Mouse (Mus musculus): ENCODE results near the gene Evi5l.
A peak's percentile ranks its signal among the peaks of the same experiment; 100 is the strongest.
"Not testable (repeated sequence)": the region's sequence is repeated elsewhere in the genome, so short reads cannot be mapped to it uniquely, and the experiment has no call there.

Evi5l gene

DNA sequence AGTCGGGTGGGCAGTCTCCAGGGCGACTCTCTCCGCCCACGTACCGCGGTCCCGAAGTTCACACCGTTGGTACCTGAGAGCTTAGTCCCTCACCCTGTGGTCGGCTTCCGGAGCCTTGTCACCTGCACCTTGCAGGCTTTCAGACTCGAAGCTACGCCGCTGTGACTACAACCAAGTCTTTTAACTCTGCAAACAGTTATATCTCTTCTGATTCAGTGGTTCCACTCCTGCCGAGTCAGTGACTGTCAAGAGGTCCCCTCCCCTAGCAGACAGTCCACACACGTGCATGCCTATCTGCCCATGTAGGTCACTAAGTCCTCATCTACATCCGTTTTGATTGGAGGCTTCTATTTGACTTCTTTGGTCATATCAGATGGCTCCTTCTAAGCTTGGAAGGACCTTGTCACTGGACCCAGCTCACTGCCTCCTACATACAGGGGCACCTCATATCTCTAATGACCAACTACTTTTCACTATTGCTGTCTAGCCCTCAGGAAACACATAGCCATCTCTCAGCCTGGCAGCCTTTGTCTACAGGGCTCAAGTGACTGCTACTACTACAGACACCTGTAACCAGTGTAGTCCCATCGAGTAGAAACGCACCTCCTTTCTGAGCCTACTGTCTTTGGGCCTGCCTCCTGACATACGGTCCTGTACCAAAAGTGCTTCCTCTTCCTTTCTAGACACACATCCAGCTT lies 73.0 kb downstream of the Evi5l start:
- DNase-seq = no peak

DNA sequence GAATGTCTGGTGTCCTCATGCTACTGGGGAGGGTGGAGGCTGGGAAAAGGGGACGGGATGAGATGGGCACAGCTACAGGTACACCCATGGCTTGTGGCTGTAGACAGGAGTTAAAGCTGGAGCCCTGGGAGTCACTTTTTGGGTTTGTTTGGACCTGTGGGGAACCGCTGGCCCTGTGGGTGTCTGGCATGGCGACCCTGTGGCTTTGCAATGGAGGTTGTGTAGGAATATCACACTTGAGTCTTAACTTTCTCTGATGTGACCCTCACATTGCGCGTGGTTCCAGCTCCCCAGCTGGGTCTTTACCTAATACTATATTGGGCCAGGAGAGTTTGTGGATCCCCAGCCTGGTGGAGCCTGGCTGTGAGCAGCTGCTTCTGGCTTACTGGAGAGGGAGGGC lies 78.7 kb downstream of the Evi5l start:
- DNase-seq = no peak

DNA sequence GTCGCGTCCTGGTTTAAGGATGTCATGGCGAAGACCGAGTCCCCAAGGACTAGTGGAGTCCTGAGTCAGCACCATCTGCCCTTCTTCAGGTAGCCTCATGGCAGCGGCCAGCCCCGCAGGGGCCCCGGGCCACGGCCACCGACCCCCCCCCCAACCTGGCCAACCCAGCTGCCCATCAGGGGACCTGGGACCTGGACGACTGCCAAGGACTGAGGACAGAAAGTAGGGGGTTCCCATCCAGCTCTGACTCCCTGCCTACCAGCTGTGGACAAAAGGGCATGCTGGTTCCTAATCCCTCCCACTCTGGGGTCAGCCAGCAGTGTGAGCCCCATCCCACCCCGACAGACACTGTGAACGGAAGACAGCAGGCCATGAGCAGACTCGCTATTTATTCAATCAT lies 79.4 kb downstream of the Evi5l start:
- no peak for DNase-seq

DNA sequence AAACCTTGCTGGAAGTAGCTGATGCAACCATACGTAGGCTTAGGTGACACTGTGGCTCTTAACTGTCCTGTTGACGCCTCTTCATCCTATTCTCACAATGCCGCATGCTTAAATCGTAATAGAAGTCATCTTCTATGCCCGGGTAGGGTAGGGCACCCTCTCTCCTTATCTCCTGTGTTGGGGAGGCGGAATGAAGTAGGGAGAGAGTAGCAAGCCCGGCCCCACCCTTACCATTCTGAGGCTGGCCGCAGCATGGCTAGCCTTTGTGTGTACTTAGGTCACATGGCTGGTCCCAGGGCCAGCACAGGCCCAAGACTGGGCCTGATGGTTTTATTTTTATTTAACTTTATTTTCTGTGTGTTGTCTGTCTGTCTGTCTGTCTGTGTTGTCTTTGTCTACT lies 80.9 kb downstream of the Evi5l start:
- DNase-seq = no peak

DNA sequence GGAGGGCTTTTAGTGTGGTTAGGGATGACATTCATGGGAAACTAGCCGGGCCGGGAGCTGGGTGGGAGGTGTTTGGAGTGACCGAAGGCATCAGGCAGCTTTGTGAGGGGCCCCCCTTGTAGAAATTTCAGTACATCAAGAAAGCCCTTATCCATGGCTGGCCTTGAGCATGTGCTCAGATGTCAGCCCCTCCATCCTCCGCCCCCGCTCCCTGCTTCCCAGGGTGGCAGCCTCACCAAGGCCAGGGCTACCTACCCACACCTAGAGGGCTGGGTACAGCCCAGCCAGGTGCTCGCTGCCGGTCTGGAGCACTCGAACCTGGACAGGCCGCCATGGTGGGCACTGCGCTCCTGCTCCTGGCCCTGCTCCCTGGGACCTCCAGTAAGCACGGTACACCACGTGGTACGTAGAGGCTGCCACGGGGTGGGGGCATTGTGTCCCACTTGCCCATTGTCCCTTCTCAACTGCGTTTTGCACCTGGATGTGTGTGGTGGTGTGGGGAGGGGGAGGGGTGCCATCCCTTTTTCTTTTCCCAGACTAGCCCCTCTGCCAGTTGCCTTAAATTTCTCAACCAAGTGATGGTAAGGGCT lies 81.7 kb downstream of the Evi5l start, which contains the start of gene Tgfbr3l:
TSS of gene Tgfbr3l (plus strand) at position 264 of the 590 bp plus-strand sequence.
- DNase-seq = no peak

DNA sequence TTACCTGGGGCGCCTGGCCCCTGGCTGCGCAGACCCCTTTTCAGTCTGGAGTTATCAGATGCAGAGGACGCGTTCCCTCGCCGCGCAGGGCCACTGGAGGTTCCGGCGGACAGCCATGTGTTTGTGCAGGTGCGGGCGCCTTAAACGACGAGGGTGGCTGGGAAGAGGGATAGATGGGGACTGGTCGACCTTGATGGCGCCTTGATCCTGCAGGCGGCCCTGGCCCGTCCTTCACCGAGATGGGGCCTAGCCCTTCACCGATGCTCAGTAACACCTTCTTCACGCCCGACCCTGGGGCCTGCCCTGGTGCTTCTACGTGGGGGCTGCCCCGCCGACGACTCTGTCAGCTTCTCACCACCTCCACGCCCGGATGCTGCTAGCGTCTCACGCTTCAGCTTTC lies 82.8 kb downstream of the Evi5l start:
- DNase-seq = no peak

DNA sequence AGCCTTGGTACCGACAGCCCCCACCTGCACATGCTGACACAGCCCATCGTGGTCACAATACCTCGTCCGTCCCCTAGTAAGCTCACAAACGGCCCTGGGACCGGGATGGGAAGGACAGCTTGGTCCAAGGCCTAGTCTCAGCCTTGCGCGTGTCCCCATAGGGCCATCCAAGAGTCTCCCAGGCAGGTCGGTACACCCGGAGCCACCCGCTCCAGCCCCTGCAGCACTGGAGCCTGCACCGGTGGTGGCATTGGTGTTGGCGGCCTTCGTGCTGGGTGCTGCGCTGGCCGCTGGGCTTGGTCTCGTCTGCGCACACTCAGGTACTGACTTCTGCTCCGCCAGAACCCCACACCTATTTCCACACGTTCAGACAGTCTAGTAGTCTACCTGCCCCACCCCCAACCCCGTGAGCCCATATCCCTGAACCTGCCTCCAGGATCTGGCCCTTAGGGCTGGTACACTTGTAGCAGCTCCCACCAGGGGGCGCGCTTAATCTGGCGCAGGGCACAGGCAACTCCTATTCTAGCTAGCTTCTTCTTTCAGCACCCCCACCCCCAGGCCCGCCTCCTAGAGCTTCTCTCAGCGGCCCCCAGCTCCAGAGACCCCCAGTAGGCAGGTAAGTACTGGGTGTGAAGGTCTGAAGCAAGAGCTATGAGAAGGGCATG lies 84.1 kb downstream of the Evi5l start:
- DNase-seq = peak; percentile 85

DNA sequence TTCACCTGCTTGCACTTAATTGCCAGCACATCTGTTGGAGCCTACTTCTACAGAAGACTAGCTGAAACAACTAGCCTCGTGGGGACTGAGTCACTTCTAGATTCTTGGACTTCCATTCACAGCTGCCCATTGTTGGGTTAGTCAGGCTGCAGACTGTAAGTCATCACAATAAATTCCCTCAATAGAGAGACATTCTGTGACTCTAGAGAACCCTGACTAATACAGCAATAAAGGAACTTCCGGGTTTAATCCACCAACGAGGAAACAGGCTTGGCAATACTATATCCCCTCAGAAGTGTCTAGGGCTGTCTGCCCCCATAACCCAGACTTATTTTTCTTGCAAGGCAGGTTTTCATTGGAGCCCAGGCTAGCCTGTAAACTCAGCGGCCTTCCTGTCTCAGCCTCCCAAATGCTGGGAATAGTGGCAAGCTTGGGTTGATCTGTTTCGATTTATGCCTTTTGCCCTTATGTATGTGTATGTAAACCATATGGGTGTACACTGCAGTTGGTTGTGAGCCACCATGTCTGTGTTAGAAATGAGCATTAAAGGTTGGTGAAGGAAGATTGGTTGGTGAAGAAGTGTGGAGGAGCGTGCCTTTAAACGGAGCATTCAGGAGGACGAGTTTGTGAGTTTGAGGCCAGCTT lies 85.9 kb downstream of the Evi5l start:
- no peak for DNase-seq

DNA sequence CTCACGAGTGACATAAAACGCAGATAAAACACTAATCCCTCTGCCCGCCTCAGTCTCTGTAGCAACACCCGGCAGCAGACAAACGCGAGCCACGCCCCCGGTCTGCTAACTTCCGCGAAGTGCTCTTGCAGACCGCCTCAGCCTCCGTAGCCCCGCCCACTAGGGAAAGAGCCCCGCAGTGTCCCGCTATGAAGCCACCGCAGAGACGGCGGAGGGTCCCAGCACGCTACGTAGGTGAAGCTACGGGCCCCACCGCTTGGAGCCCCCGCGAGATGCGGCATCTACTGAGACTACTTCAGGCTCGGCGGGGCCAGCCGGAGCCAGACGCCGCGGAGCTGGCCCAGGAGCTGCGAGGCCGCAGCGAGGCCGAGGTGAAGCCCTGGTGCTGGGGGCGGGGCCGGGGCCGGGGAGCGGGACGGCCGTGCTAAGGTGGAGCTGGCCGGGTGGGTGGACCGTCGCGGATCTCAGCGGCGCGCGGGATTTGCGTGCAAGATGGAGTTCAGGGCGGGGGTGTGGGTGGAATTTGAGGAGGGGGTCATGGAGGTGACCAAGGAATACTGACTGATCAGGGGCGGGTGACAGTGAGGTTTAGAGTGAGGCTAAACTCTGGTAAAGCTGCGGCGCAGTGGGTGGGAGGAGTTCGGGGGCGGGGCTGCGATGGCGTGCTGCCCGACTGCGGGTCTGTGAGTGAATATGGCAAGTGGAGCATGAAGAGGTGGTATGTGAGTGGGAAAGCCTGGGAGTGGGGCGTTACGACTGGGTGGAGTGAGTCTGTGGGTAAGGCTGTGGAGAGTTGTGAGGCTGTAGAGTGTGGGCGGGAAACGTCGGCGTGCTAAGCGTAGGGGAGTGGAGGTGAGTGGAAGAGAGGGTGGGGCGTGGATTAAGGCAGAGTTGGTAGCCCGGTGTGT lies 86.8 kb downstream of the Evi5l start, which contains the start of gene Snapc2:
TSS of gene Snapc2 (plus strand) at position 147 of the 908 bp plus-strand sequence.
- peak; percentile 95 for DNase-seq

DNA sequence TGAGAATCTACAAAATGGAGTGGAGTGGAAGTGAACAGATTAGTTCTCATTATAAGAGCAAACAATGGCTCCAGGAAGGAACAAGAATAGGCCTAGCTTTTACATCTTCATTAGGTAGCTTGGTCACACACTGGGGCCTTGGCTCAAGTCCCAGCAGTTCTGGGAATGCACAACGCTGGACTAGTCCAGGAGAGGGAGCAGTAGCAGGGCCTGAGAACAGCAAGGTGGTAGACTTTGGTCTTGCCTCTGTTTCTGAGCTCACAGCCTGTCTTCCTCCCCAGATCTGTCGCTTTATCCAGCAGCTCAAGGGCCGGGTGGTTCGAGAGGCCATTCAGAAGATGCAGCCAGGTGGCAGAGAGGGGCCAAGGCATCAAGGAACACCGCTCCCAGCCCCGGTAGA lies 87.6 kb downstream of the Evi5l start:
- DNase-seq = no peak

DNA sequence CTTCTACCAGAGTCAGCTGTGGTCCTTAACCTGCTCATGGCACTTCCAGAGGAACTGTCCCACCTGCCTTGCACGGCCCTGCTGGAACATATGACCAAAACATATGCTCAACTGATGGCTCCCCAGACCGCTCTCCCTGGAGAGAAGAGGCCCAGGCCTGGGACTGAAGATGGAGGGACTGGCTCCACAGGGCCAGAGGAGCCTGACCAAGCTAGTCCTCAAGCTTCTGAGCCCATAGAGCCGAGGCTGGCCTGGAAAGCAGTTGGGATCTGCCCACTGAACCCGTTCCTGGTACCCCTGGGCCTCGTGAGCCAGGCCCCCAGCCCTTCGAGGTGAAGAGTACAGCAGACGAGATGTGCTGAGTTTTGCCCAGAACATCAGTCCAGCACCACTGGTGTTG lies 89.1 kb downstream of the Evi5l start:
- not testable (repeated sequence) for DNase-seq

DNA sequence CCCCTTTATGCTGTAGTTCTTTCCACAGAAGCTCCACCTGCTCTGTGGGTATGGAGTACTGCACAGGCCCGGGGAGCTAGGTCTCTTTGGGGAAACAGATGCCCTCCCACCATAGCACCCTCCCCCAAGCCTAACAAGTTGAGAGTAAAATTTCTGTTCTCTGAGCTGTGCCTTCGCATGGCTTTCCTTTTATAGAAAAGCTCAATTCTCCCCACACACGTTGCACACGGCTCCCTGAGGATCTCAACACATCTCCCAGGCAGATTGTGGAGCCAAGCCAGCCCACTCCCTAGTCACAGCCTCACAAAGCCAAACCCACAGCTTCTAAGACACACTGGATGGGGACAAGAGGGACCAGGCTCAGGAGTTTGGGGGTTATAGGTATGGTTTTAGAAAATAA lies 90.5 kb downstream of the Evi5l start:
- DNase-seq = peak; percentile 84

DNA sequence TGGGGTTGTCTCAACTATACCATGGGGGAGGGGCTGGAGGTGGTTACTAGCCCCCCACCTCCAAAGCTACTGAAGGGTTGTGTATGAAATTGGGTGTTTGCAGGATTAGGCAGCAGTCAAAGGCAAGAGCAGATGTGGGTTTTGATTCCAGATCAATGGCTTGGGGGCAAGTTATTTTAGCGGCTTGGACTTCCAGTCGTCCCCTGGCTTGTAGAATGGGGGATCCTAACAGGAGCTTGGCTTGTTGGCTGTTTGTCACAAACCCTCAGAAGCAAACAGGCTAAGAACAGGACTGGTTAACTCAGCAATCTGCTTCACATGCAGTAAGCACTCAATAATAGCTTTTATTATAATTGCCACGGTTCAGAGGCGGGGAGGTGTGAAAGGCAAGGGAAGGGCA lies 91.0 kb downstream of the Evi5l start:
- no peak for DNase-seq

DNA sequence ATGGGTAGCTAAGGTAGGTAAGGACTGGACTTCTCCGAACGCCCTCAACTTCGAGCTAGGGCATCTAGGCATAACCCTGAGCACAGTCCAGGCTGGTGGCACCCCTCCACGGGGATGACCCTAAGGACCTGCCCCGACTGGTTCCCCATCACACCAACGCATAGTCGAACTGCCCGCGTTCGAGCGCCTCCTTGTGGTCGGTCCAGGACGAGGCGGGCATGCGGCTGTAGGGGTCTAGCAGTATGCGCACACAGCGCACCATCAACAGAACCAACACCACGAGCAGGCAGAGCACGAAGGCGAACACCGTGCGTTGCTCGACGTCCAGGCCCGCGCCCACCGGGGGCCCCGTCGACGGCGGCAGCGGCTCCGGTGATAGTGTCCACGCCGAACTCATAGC lies 91.9 kb downstream of the Evi5l start:
- peak; percentile 80 for DNase-seq

DNA sequence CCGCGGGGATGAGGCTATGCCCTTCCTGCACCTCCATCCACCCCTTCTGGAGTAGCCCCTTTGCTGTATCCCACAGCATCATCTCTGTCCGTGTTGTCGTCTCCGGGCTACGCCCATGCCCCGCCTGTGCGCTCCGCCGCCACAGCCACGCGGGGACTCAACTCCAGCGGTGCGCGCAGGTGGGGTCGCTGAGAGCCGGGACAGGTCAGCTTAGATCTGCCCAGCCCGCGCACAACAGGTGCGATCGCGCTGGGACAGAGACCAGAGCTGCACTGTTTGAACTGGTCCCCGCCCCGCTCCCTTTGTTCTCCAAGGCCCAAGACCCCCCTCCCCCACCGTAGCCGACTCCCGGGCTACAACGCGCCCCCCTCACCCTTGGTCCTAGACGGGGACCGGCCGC lies 92.3 kb downstream of the Evi5l start:
- peak; percentile 62 for DNase-seq

DNA sequence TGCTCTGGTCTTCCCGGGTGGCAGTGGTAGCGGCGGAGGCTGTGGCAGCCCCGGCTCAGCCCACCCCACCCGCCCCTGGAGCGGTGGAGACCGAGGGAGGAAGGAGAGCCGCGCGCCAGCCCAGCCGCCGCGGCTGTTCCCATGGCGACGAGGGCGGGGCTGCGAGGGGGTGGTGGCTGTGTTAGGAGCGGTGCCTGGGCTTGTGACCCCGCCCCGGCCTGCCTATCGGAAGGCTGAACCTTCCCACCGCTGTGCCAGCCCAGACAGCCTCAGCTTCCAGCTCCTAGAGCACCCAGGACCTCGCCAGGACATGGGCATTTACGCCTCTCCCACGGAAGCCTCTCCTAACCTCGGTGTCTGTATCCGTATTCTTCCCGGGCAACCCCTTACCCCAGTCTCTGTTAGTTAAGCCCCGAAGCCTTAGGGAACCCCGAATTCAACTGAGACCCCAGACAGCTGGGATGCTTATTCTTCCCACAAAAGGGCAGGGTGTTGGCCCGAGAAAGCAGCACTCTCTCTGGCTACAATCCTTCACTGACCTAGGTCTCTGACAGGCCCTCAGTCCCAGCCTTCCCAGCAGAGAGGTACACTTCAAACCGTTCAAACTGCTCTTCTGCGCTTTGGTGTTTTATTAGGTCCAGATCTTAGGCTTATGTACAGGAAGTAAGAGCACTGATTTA lies 92.9 kb downstream of the Evi5l start, which contains the start of gene Ctxn1:
TSS of gene Ctxn1 (minus strand) at position 150 of the 680 bp plus-strand sequence.
- DNase-seq = peak; percentile 94

DNA sequence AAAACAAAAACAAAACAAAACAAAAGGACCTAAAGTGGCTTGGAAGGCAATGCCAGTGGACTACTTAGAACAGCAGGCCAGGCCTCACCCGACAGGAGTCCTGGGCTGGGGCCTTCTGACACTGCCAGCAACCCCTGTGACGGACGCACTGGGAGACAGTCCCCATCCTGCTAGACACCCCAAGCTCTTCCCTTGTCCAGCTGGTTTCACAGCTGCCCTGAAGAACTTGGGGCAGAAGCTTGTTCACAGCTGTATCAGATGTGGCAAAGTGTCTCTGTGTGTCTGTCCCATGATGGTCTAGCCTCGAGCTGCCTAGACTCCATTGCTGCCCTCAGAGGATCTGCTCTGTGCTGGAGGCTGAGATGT lies 93.4 kb downstream of the Evi5l start:
- DNase-seq = no peak

All from right cerebral cortex, postnatal 25 days (tissue).